Mouse (Mus musculus) stomach, embryonic 16.5 days (tissue): ENCODE data around the gene Chmp4b. TPM values are rescaled to one million over a fixed set of nuclear protein-coding genes. Genes with fewer than 3 reads are reported as not detected.

Experiments
- ATAC-seq: fragments of 200-750 bp; cut with Nextera tagmentation; 2 replicates; pipeline ENCODE4 v1.8.0; 2017; ENCODE audit warnings: moderate number of reproducible peaks, moderate TSS enrichment; ENCODE audit not compliant: insufficient read depth, low FRiP score
- H3K27ac ChIP-seq: fragments of 300-500 bp; sonication (generic); 2 replicates; pipeline ENCODE4 v1.5.1; 2014; ENCODE audit warnings: low read length
- H3K27me3 ChIP-seq: fragments of 300-500 bp; sonication (generic); 2 replicates; pipeline ENCODE4 v1.6.1; 2014; ENCODE audit warnings: low read length, control low read depth, mixed read lengths; ENCODE audit not compliant: control insufficient read depth, insufficient read depth
- H3K36me3 ChIP-seq: fragments of 300-500 bp; sonication (generic); 2 replicates; pipeline ENCODE4 v1.6.1; 2014; ENCODE audit warnings: low read length; ENCODE audit not compliant: control insufficient read depth, insufficient read depth
- H3K4me1 ChIP-seq: fragments of 300-500 bp; sonication (generic); 2 replicates; pipeline ENCODE4 v1.6.1; 2014; ENCODE audit warnings: low read length, control low read depth, mixed read lengths; ENCODE audit not compliant: control insufficient read depth, insufficient read depth
- H3K4me2 ChIP-seq: fragments of 300-500 bp; sonication (generic); 2 replicates; pipeline ENCODE4 v1.6.1; 2014; ENCODE audit warnings: low read depth, low read length, mixed read lengths
- H3K4me3 ChIP-seq: fragments of 300-500 bp; sonication (generic); replicated peaks from 2 replicates; pipeline ENCODE4 v1.5.1; 2014; ENCODE audit warnings: mild to moderate bottlenecking, low read length
- H3K9ac ChIP-seq: fragments of 300-500 bp; sonication (generic); 2 replicates; pipeline ENCODE4 v1.6.1; 2014; ENCODE audit warnings: low read length
- H3K9me3 ChIP-seq: fragments of 300-500 bp; sonication (generic); replicated peaks from 2 replicates; pipeline ENCODE4 v1.6.1; 2016; ENCODE audit warnings: low read length, control low read depth; ENCODE audit not compliant: control insufficient read depth
- WGBS: fragments of 180-500 bp; shearing (Covaris S2); extraction: QIAGEN DNeasy Blood & Tissue Kit; methylation state at CpG from one replicate; pipeline ENCODE4 v1.1.7; 2014; 5-methylcytosine and 5-hydroxymethylcytosine counted together
- polyA plus RNA-seq: library from polyadenylated mRNA; unstranded; fragments of >200 nt; fragmentation: Nextera tagmentation; extraction: Ambion mirVana; gene quantifications from 2 replicates; pipeline ENCODE4 v1.2.1, GENCODE M21; 2015

Chmp4b gene
- polyA plus RNA-seq, 1 experiment from 2014 or later = 23.6 TPM

- Histone ChIP-seq H3K9me3 (peaks cover 6% of the 10 kb centered on the region; the same call in 1 of the 2 replicates), H3K4me2 (no peak overlapping the region), H3K27me3 (no peaks in the 10 kb centered on the region), H3K36me3 (peaks cover 8% of the 10 kb centered on the region), H3K9ac (no peak overlapping the region), H3K4me3 (no peak overlapping the region), H3K4me1 (no peaks in the 10 kb centered on the region), H3K27ac (no peak overlapping the region)
- no peak for ATAC-seq
- WGBS = 91% methylated on average over 3 of the region's 3 CpGs
Observed at GRCm38 (mm10) chr2:154638521-154638920, 13.0 kb upstream of the Chmp4b start.

- H3K4me1 ChIP-seq = no peaks in the 10 kb centered on the region
- H3K27me3 ChIP-seq = no peaks in the 10 kb centered on the region
- no peak overlapping the region for H3K4me2 ChIP-seq
- ATAC-seq = no peak
- H3K36me3 ChIP-seq = peaks cover 8% of the 10 kb centered on the region
- H3K4me3 ChIP-seq = no peak overlapping the region
- no peak overlapping the region; the same call in 1 of the 2 replicates for H3K27ac ChIP-seq
- WGBS = 75% methylated on average over 4 of the region's 4 CpGs
- peaks cover 6% of the 10 kb centered on the region; the same call in 1 of the 2 replicates for H3K9me3 ChIP-seq
- H3K9ac ChIP-seq = no peak overlapping the region
Observed at GRCm38 (mm10) chr2:154639115-154639514, 12.4 kb upstream of the Chmp4b start.

GRCm38 (mm10) chr2:154641176-154641575, 10.3 kb upstream of the Chmp4b start:
- ATAC-seq = no peak
- Histone ChIP-seq H3K4me1 (no peaks in the 10 kb centered on the region), H3K4me3 (no peak overlapping the region), H3K27me3 (no peaks in the 10 kb centered on the region), H3K4me2 (no peak overlapping the region), H3K9ac (no peak overlapping the region), H3K36me3 (peaks cover 8% of the 10 kb centered on the region), H3K27ac (no peak overlapping the region), H3K9me3 (peaks cover 6% of the 10 kb centered on the region; the same call in 1 of the 2 replicates)
- 69% methylated on average over 8 of the region's 8 CpGs for WGBS

GRCm38 (mm10) chr2:154642005-154642459, 9.5 kb upstream of the Chmp4b start:
- Histone ChIP-seq H3K4me1 (no peaks in the 10 kb centered on the region), H3K27ac (no peak overlapping the region), H3K27me3 (no peaks in the 10 kb centered on the region), H3K4me3 (no peak overlapping the region), H3K36me3 (peaks cover 8% of the 10 kb centered on the region), H3K4me2 (no peak overlapping the region), H3K9me3 (peaks cover 6% of the 10 kb centered on the region; the same call in 1 of the 2 replicates), H3K9ac (no peak overlapping the region)
- ATAC-seq = no peak
- WGBS = 80% methylated on average over 9 of the region's 9 CpGs

GRCm38 (mm10) chr2:154642712-154643385, 8.7 kb upstream of the Chmp4b start:
- no peak for ATAC-seq

GRCm38 (mm10) chr2:154646634-154647033, 4.9 kb upstream of the Chmp4b start:
- no peak overlapping the region for H3K27ac ChIP-seq
- no peaks in the 10 kb centered on the region for H3K27me3 ChIP-seq
- no peak overlapping the region for H3K9ac ChIP-seq
- no peaks in the 10 kb centered on the region for H3K36me3 ChIP-seq
- H3K9me3 ChIP-seq = 0 out of 2 replicates have a peak, but pooled peaks cover 3% of the 10 kb centered on the region
- H3K4me2 ChIP-seq = no peak overlapping the region
- H3K4me3 ChIP-seq = no peak overlapping the region
- no peaks in the 10 kb centered on the region; the same call in 1 of the 2 replicates for H3K4me1 ChIP-seq
- 78% methylated on average over 5 of the region's 5 CpGs for WGBS
- no peak for ATAC-seq

More at GRCm38 (mm10) chr2:154642712-154643385, 8.7 kb upstream of the Chmp4b start:
- 69% methylated on average over 6 of the region's 6 CpGs for WGBS
- Histone ChIP-seq H3K4me3 (no peak overlapping the region), H3K27ac (peak overlapping the region; percentile 51; the same call in 1 of the 2 replicates), H3K4me2 (no peak overlapping the region), H3K9me3 (peaks cover 6% of the 10 kb centered on the region; the same call in 1 of the 2 replicates), H3K4me1 (no peaks in the 10 kb centered on the region), H3K36me3 (peaks cover 8% of the 10 kb centered on the region), H3K27me3 (no peaks in the 10 kb centered on the region), H3K9ac (no peak overlapping the region)

GRCm38 (mm10) chr2:154648086-154648485, 3.4 kb upstream of the Chmp4b start:
- WGBS = 28% methylated on average over 3 of the region's 3 CpGs

GRCm38 (mm10) chr2:154650404-154650803, 1.1 kb upstream of the Chmp4b start:
- H3K27ac ChIP-seq = peak overlapping the region; percentile 90
- ATAC-seq = no peak

More at GRCm38 (mm10) chr2:154648086-154648485, 3.4 kb upstream of the Chmp4b start:
- no peaks in the 10 kb centered on the region for H3K27me3 ChIP-seq
- no peak overlapping the region for H3K4me2 ChIP-seq
- H3K9ac ChIP-seq = no peak overlapping the region
- H3K4me1 ChIP-seq = no peaks in the 10 kb centered on the region; the same call in 1 of the 2 replicates
- no peak for ATAC-seq
- no peak overlapping the region for H3K27ac ChIP-seq
- no peaks in the 10 kb centered on the region for H3K36me3 ChIP-seq
- no peak overlapping the region for H3K4me3 ChIP-seq
- H3K9me3 ChIP-seq = 0 out of 2 replicates have a peak, but pooled peaks cover 3% of the 10 kb centered on the region

GRCm38 (mm10) chr2:154654976-154655375, 3.5 kb downstream of the Chmp4b start:
- no peaks in the 10 kb centered on the region for H3K36me3 ChIP-seq
- H3K9me3 ChIP-seq = 0 out of 2 replicates have a peak, but pooled peaks cover 3% of the 10 kb centered on the region
- no peak overlapping the region for H3K4me3 ChIP-seq
- peaks cover 18% of the 10 kb centered on the region for H3K4me1 ChIP-seq
- WGBS = 94% methylated on average over 12 of the region's 12 CpGs
- no peak overlapping the region for H3K4me2 ChIP-seq
- no peak for ATAC-seq
- H3K27ac ChIP-seq = no peak overlapping the region
- no peak overlapping the region for H3K9ac ChIP-seq
- no peaks in the 10 kb centered on the region for H3K27me3 ChIP-seq

More at GRCm38 (mm10) chr2:154650404-154650803, 1.1 kb upstream of the Chmp4b start:
- H3K27me3 ChIP-seq = no peaks in the 10 kb centered on the region
- H3K4me1 ChIP-seq = no peaks in the 10 kb centered on the region; the same call in 1 of the 2 replicates
- 77% methylated on average over 3 of the region's 3 CpGs for WGBS
- no peaks in the 10 kb centered on the region for H3K36me3 ChIP-seq
- H3K9ac ChIP-seq = no peak overlapping the region
- H3K4me3 ChIP-seq = no peak overlapping the region
- no peak overlapping the region for H3K4me2 ChIP-seq
- 0 out of 2 replicates have a peak, but pooled peaks cover 3% of the 10 kb centered on the region for H3K9me3 ChIP-seq
